Mouse (Mus musculus): ENCODE data around the gene Cdpf1.

DNA sequence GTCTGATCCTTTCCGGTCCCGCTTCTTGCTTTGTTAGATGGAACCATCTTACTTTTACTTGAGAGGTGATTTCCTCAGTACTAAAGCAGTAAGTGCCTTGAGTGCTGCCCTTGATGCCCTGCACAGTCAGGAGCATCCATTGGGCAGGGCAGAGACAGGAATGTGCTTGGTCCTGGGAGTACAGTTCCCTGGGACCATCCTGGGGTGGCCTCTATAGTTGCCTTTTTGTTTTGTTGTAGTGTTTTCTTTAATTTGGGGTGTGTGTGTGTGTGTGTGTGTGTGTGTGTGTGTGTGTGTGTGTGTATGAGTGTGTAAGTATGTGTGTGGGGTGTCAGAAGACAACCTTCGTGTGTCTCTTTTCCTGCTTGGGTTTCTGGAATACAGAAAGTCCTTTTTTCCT, 27.2 kb downstream of the Cdpf1 start:
- TF ChIP-seq CTCF (conservative IDR thresholded peaks at IDR 0.05 in 1 of 2, IDR thresholded peaks at IDR 0.05 in 1 of 2; ENCODE audit: low read depth in 2 of 2, low read length in 2 of 2), result no peak
- TF ChIP-seq KAT2A (IDR thresholded peaks at IDR 0.05; ENCODE audit: insufficient replicate concordance, low read length), result no peak
- no peak for TF ChIP-seq POLR2A (IDR thresholded peaks at IDR 0.05; ENCODE audit: low read depth, low read length)
- TF ChIP-seq ETS1 (conservative IDR thresholded peaks at IDR 0.05; ENCODE audit: low read depth, low read length), result no peak
- TF ChIP-seq MAX (IDR thresholded peaks at IDR 0.05; ENCODE audit: low read length), result no peak
- TF ChIP-seq CHD2 (IDR thresholded peaks at IDR 0.05; ENCODE audit: low read length), result no peak
- no peak for TF ChIP-seq EP300 (IDR thresholded peaks at IDR 0.05; ENCODE audit: low read length)

Data from CH12.LX (cell line).